Mouse (Mus musculus): ENCODE results near the gene Dph7.

DNA sequence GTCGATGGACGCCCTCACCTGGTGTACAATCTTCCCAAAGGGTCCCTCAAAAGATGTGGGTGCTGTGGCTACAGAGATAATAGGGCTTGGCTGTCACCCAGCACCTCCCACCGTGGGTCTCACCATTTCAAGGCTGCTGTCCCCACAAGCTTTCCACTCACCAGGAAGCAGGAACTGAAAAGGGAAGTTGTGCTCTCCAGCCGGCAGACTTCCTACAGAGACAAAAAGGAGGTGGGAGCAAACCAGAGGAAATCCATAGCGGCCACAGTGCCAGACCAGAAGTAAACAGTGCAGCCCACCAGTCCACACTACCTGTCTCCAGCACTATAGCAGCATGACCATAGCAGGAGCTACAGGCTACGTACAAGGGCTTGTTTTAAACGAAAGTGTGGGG is 35.2 kb upstream of the Dph7 start:
- TF ChIP-seq ZNF384 (IDR thresholded peaks at IDR 0.05; ENCODE audit: low read depth, low read length): no peak
- no peak for TF ChIP-seq HCFC1 (IDR thresholded peaks at IDR 0.05; ENCODE audit: borderline replicate concordance, insufficient read depth, low read length)
- TF ChIP-seq CHD2 (IDR thresholded peaks at IDR 0.05; ENCODE audit: low read depth, low read length): no peak
- TF ChIP-seq ZC3H11A (IDR thresholded peaks at IDR 0.05; ENCODE audit: borderline replicate concordance, low read depth, low read length): no peak
- TF ChIP-seq MAFK (IDR thresholded peaks at IDR 0.05; ENCODE audit: insufficient read depth, low read depth, low read length): no peak
